Mouse (Mus musculus): ENCODE results near the gene Wnt3.

- TF ChIP-seq CTCF (IDR thresholded peaks at IDR 0.05) (no peak), EP300 (IDR thresholded peaks at IDR 0.05; ENCODE audit: insufficient read depth, low read depth, low read length) (no peak), POLR2A (IDR thresholded peaks at IDR 0.05; ENCODE audit: insufficient read depth, low read depth, low read length) (no peak)
These were observed 90.5 kb downstream of the Wnt3 start for GRCm38 (mm10) chr11:103864486-103864885.

Measured in heart, adult 2 months (tissue).